Mouse (Mus musculus): ENCODE data around the gene Lrrc4. TPM values are rescaled to one million over a fixed set of nuclear protein-coding genes. Genes with fewer than 3 reads are reported as not detected.

Lrrc4 gene
- 1 to 10 TPM; 6.4 to 7.0 TPM for total RNA-seq (2021)
- long read RNA-seq, experiment 1, partial matches to known transcripts = 0 of 10 reads
- long read RNA-seq, experiment 1, other reads (novel, unspliced or antisense) = 9 of 10 reads
- long read RNA-seq, experiment 2, partial matches to known transcripts = 0 of 10 reads
- long read RNA-seq, experiment 2, other reads (novel, unspliced or antisense) = 8 of 10 reads

GRCm38 (mm10) chr6:28831011-28831853, at the start of gene Lrrc4:
TSS of gene Lrrc4 (minus strand) at chr6:28831747.
- DNase-seq (ENCODE audit: low spot score in 2 of 2) = no peak

GRCm38 (mm10) chr6:28880909-28881308, 49.4 kb upstream of the Lrrc4 start:
- DNase-seq (ENCODE audit: low spot score in 2 of 2) = no peak

GRCm38 (mm10) chr6:28879315-28879714, 47.8 kb upstream of the Lrrc4 start:
- no peak for DNase-seq (ENCODE audit: low spot score in 2 of 2)

- DNase-seq (ENCODE audit: low spot score in 2 of 2) = no peak
Measured at GRCm38 (mm10) chr6:28877945-28878666, 46.6 kb upstream of the Lrrc4 start.

- DNase-seq (ENCODE audit: low spot score in 2 of 2) = no peak
Measured at GRCm38 (mm10) chr6:28876492-28876891, 44.9 kb upstream of the Lrrc4 start.

- DNase-seq (ENCODE audit: low spot score in 2 of 2) = no peak
Measured at GRCm38 (mm10) chr6:28875333-28875732, 43.8 kb upstream of the Lrrc4 start.

- no peak for DNase-seq (ENCODE audit: low spot score in 2 of 2)
Measured at GRCm38 (mm10) chr6:28874759-28875158, 43.2 kb upstream of the Lrrc4 start.

- DNase-seq (ENCODE audit: low spot score in 2 of 2) = no peak
Measured at GRCm38 (mm10) chr6:28874053-28874452, 42.5 kb upstream of the Lrrc4 start.

GRCm38 (mm10) chr6:28872421-28872795, 40.9 kb upstream of the Lrrc4 start:
- no peak for DNase-seq (ENCODE audit: low spot score in 2 of 2)

- DNase-seq (ENCODE audit: low spot score in 2 of 2) = no peak
Measured at GRCm38 (mm10) chr6:28871725-28872420, 40.3 kb upstream of the Lrrc4 start.

- DNase-seq (ENCODE audit: low spot score in 2 of 2) = no peak
Measured at GRCm38 (mm10) chr6:28867516-28868251, 36.1 kb upstream of the Lrrc4 start.

- DNase-seq (ENCODE audit: low spot score in 2 of 2) = no peak
Measured at GRCm38 (mm10) chr6:28866206-28866605, 34.7 kb upstream of the Lrrc4 start.

- no peak for DNase-seq (ENCODE audit: low spot score in 2 of 2)
Measured at GRCm38 (mm10) chr6:28865112-28865511, 33.6 kb upstream of the Lrrc4 start.

- no peak for DNase-seq (ENCODE audit: low spot score in 2 of 2)
Measured at GRCm38 (mm10) chr6:28864684-28865083, 33.1 kb upstream of the Lrrc4 start.

- no peak for DNase-seq (ENCODE audit: low spot score in 2 of 2)
Measured at GRCm38 (mm10) chr6:28862304-28862703, 30.8 kb upstream of the Lrrc4 start.

- no peak for DNase-seq (ENCODE audit: low spot score in 2 of 2)
Measured at GRCm38 (mm10) chr6:28860922-28861321, 29.4 kb upstream of the Lrrc4 start.

- DNase-seq (ENCODE audit: low spot score in 2 of 2) = no peak
Measured at GRCm38 (mm10) chr6:28860450-28860849, 28.9 kb upstream of the Lrrc4 start.

GRCm38 (mm10) chr6:28859094-28859493, 27.5 kb upstream of the Lrrc4 start:
- DNase-seq (ENCODE audit: low spot score in 2 of 2) = no peak

GRCm38 (mm10) chr6:28857198-28858180, 25.9 kb upstream of the Lrrc4 start:
- DNase-seq (ENCODE audit: low spot score in 2 of 2) = no peak

GRCm38 (mm10) chr6:28856789-28857188, 25.2 kb upstream of the Lrrc4 start:
- no peak for DNase-seq (ENCODE audit: low spot score in 2 of 2)

All from adrenal gland, postnatal 4 days (tissue).